Mouse (Mus musculus) limb, embryonic 14.5 days (tissue): ENCODE data around the gene Dlg2. TPM values are rescaled to one million over a fixed set of nuclear protein-coding genes. Genes with fewer than 3 reads are reported as not detected.

ENCODE experiments used
- ATAC-seq: fragments of 200-750 bp; cut with Nextera tagmentation; 2 replicates; pipeline ENCODE4 v1.8.0; 2017; ENCODE audit warnings: low read depth, moderate number of reproducible peaks, moderate TSS enrichment; ENCODE audit not compliant: low FRiP score
- DNase-seq: peaks from one replicate; pipeline ENCODE4 v3.0.0-alpha.2; 2015; ENCODE audit warnings: low spot score
- H3K27ac ChIP-seq: fragments of 300-500 bp; sonication (generic); replicated peaks from 2 replicates; pipeline ENCODE4 v1.5.1; 2014; ENCODE audit warnings: low read depth, mild to moderate bottlenecking, low read length, moderate library complexity, mixed read lengths
- H3K27me3 ChIP-seq: fragments of 300-500 bp; sonication (generic); 2 replicates; pipeline ENCODE4 v1.6.1; 2014; ENCODE audit warnings: low read length, mixed read lengths; ENCODE audit not compliant: control insufficient read depth, insufficient read depth
- H3K36me3 ChIP-seq: fragments of 300-500 bp; sonication (generic); 2 replicates; pipeline ENCODE4 v1.6.1; 2014; ENCODE audit warnings: mild to moderate bottlenecking, low read length, moderate library complexity, mixed read lengths; ENCODE audit not compliant: control insufficient read depth, insufficient read depth
- H3K4me1 ChIP-seq: fragments of 300-500 bp; sonication (generic); 2 replicates; pipeline ENCODE4 v1.6.1; 2014; ENCODE audit warnings: antibody characterized with exemption, low read length, mixed read lengths; ENCODE audit not compliant: control insufficient read depth, insufficient read depth
- H3K4me2 ChIP-seq: fragments of 300-500 bp; sonication (generic); replicated peaks from 2 replicates; pipeline ENCODE4 v1.6.1; 2014; ENCODE audit warnings: low read depth, mild to moderate bottlenecking, low read length, moderate library complexity; ENCODE audit not compliant: severe bottlenecking
- H3K4me3 ChIP-seq: fragments of 300-500 bp; sonication (generic); replicated peaks from 2 replicates; pipeline ENCODE4 v1.5.1; 2014; ENCODE audit warnings: low read length
- H3K9ac ChIP-seq: fragments of 300-500 bp; sonication (generic); 2 replicates; pipeline ENCODE4 v1.6.1; 2014; ENCODE audit warnings: mild to moderate bottlenecking, low read depth, low read length, moderate library complexity; ENCODE audit not compliant: severe bottlenecking
- H3K9me3 ChIP-seq: fragments of 300-500 bp; sonication (generic); 2 replicates; pipeline ENCODE4 v1.6.1; 2016; ENCODE audit warnings: low read length; ENCODE audit not compliant: control insufficient read depth
- POLR2A ChIP-seq: fragments of 200-500 bp; IDR thresholded peaks from 2 replicates; pipeline ENCODE4 v1.8.0; 2012; ENCODE audit warnings: inconsistent platforms, mild to moderate bottlenecking, moderate library complexity, borderline replicate concordance; ENCODE audit not compliant: insufficient read depth, insufficient read length; ENCODE audit errors: extremely low read depth
- WGBS: fragments of 180-500 bp; shearing (Covaris S2); extraction: QIAGEN DNeasy Blood & Tissue Kit; methylation state at CpG from one replicate; pipeline ENCODE4 v1.1.7; 2014; 5-methylcytosine and 5-hydroxymethylcytosine counted together
- polyA plus RNA-seq, 2 experiments: library from polyadenylated mRNA; depleted of rRNA in 1 of 2; stranded (reverse) in 1 of 2; unstranded in 1 of 2; fragments of >200 nt; fragmentation: Nextera tagmentation in 1 of 2; extraction: Ambion mirVana in 1 of 2; gene quantifications; 2 replicates each; pipeline versions ENCODE4 v1.2.1 to v1.2.3; 2012 to 2014

The Dlg2 gene
- polyA plus RNA-seq, 2 experiments = 4.6 to 7.3 TPM

- ATAC-seq (no peak), DNase-seq (no peak)
- Histone ChIP-seq H3K27ac (no peak overlapping the region), H3K9me3 (no peaks in the 10 kb centered on the region), H3K36me3 (no peaks in the 10 kb centered on the region), H3K4me3 (no peak overlapping the region), H3K4me1 (peaks cover 4% of the 10 kb centered on the region), H3K4me2 (no peak overlapping the region), H3K27me3 (no peaks in the 10 kb centered on the region), H3K9ac (no peak overlapping the region)
- 75% methylated on average over 5 of the region's 5 CpGs for WGBS
- TF ChIP-seq POLR2A = no peak
These were observed 1734.2 kb downstream of the Dlg2 start for GRCm38 (mm10) chr7:92210701-92211100.

- H3K27ac ChIP-seq = no peak overlapping the region
- peaks cover 4% of the 10 kb centered on the region for H3K4me1 ChIP-seq
- H3K9ac ChIP-seq = no peak overlapping the region
- no peak for DNase-seq
- no peak for TF ChIP-seq POLR2A
- 88% methylated on average over 5 of the region's 5 CpGs for WGBS
- H3K27me3 ChIP-seq = no peaks in the 10 kb centered on the region
- H3K9me3 ChIP-seq = no peaks in the 10 kb centered on the region
- ATAC-seq = no peak
- H3K36me3 ChIP-seq = no peaks in the 10 kb centered on the region
- H3K4me3 ChIP-seq = no peak overlapping the region
- H3K4me2 ChIP-seq = no peak overlapping the region
These were observed 1737.3 kb downstream of the Dlg2 start for GRCm38 (mm10) chr7:92213751-92214150.

- Histone ChIP-seq H3K4me3 (no peak overlapping the region), H3K27me3 (no peaks in the 10 kb centered on the region), H3K9ac (no peak overlapping the region), H3K4me2 (no peak overlapping the region), H3K9me3 (no peaks in the 10 kb centered on the region), H3K4me1 (no peaks in the 10 kb centered on the region), H3K36me3 (no peaks in the 10 kb centered on the region), H3K27ac (no peak overlapping the region)
- DNase-seq = no peak
- TF ChIP-seq POLR2A = no peak
- ATAC-seq = no peak
These were observed 1741.7 kb downstream of the Dlg2 start for GRCm38 (mm10) chr7:92218171-92218570.

- H3K9me3 ChIP-seq = no peaks in the 10 kb centered on the region
- ATAC-seq (no peak), DNase-seq (no peak)
- TF ChIP-seq POLR2A = no peak
- H3K4me3 ChIP-seq = no peak overlapping the region
- H3K36me3 ChIP-seq = no peaks in the 10 kb centered on the region
- H3K9ac ChIP-seq = no peak overlapping the region
- no peaks in the 10 kb centered on the region for H3K4me1 ChIP-seq
- no peak overlapping the region for H3K4me2 ChIP-seq
- H3K27ac ChIP-seq = no peak overlapping the region
- no peaks in the 10 kb centered on the region for H3K27me3 ChIP-seq
These were observed 1744.1 kb downstream of the Dlg2 start for GRCm38 (mm10) chr7:92220619-92221018.

GRCm38 (mm10) chr7:92234476-92235202 lies 1758.2 kb downstream of the Dlg2 start:
- 59% methylated on average over 11 of the region's 11 CpGs for WGBS
- no peak for TF ChIP-seq POLR2A
- no peak for DNase-seq
- ATAC-seq = no peak
- no peaks in the 10 kb centered on the region for H3K36me3 ChIP-seq
- no peaks in the 10 kb centered on the region for H3K9me3 ChIP-seq
- peak overlapping the region; percentile 18; the same call in 1 of the 2 replicates for H3K4me2 ChIP-seq
- no peak overlapping the region for H3K9ac ChIP-seq
- H3K27me3 ChIP-seq = no peaks in the 10 kb centered on the region
- no peak overlapping the region for H3K27ac ChIP-seq
- peaks cover 10% of the 10 kb centered on the region for H3K4me1 ChIP-seq
- H3K4me3 ChIP-seq = peak overlapping the region; percentile 12; the same call in 1 of the 2 replicates
